Mouse (Mus musculus) adrenal gland, adult (tissue): Measurements from ENCODE around the gene Asic3.

ENCODE experiments used
- DNase-seq, 2 experiments: peaks; one replicate each; pipeline ENCODE4 v3.0.0; 2022 to 2023; ENCODE audit warnings: low spot score in 1 of 2; ENCODE audit not compliant: inconsistent age in 2 of 2

Asic3 gene

DNA sequence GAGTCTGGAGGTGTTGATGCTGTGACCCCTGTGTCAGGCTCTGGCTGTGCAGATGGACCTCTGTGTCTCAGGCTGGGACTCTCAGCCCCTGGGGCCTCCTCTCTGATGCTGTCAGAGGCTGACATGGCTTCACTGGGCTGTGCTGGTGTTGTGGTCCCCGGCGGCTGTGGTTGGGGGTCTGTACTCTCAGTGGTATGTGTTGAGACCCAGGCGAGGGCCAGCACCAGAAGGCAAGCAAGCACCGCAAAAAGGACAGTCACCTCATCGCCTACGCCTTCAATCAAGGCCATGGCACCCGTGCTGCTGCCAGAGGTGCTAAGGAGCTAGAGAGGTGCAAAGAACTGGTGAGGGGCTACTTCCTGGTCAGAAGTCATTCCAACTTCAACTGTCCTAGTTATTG, 33.4 kb downstream of the Asic3 start:
- DNase-seq: peak in 1 of 2 experiments; percentile 42

DNA sequence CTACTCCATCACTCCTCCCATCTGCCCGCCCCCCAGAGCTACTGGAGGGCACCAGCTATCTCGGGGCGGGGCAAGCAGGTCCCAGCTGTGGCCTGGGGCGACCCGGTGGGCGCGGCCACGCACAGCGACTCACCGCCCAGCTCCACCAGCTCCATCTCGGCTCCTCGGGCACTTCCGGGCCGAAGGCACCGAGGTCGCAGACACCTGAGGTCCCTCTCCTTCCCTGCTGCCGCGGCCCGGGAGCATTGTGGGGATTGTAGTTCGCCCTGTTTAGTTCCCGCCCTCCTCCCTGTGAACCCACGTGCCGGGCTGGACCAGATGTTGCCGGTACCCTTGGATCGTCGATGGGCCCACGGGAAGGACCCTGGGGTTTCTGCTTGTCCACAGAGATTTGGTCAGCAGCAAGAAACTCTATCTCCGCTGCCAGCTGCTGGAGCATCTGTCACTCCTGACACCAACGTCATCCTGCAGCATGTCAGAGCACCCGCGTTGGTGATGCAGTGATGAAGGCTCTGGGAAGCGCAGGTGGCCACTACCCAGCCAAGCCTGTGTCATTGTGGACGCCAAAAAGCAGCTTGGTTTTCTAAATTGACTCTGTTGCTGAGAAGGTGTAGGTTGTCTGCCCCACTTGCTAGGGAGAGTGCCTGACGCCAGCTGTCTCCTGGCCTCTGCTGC, 34.6 kb downstream of the Asic3 start, which contains the start of gene Tmub1:
Gene Tmub1 (minus strand): TSS at position 231 of the 675 bp plus-strand sequence.
- DNase-seq: peak; percentile 92 to 96

DNA sequence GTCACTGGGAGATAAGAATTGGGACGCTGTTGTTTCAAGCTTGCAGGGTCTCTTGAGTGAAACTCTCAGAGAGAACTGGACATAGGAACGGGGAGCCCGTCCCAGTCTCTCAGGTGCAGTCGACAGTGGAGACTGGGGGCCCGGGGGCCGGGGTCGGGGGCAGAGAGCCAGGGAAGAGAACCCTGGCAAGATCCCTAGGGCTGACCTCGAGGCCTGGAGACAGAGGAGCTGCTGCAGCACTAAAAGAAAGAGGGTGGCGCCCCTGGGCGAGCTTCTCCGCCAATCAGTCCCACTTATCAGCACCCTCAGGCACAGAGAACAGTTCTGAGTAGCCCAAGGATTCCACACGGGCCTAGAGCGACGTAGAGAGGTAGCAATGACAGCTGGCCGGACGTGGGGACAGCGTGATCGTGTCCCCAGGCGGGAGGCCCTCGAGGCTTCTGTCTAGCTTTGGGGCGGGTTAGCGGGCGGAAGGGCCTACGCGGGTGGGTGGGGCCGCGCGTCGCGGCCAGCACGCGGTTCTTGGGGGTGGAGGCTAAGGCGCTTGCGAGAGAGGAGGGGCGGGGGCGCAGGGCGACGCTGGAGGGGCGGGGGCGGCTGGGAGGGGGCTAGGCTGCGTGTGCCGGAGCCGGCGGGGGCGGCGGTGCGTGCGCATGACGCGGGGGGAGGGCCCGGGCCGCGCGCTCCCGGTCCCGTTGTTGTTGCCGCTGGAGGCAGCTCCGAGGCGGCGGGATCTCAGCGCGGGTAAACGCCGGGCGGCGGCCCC, 38.3 kb downstream of the Asic3 start:
- peak; percentile 90 to 94 for DNase-seq

DNA sequence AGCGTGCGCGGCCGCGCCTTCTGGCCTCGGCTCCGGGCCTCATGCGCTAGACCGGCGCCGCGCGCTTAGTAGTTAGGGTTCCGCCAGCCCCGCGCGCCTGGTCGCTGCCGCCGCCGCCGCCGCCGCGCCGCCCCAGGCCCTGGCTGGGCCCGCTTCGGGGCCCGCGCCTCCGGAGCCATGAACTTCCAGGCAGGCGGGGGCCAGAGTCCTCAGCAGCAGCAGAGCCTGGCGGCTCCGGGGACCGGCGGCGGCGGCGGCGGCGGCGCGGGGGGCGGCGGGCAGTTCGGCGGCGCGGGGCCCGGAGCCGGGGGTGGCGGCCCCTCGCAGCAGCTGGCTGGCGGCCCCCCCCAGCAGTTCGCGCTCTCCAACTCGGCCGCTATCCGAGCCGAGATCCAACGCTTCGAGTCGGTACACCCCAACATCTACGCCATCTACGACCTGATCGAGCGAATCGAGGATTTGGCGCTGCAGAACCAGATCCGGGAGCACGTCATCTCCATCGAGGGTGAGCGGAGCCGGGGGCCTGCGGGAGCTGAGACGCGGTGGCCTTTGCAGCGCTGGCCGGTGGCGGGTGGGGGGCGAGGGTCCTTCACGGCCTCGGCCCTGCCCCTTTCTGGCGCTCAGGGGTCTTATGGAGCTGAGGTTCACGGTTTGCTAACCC, 39.0 kb downstream of the Asic3 start, which contains the start of gene Agap3:
Gene Agap3 (plus strand): TSS at position 148 of the 661 bp plus-strand sequence.
- peak in 1 of 2 experiments; percentile 69 for DNase-seq

DNA sequence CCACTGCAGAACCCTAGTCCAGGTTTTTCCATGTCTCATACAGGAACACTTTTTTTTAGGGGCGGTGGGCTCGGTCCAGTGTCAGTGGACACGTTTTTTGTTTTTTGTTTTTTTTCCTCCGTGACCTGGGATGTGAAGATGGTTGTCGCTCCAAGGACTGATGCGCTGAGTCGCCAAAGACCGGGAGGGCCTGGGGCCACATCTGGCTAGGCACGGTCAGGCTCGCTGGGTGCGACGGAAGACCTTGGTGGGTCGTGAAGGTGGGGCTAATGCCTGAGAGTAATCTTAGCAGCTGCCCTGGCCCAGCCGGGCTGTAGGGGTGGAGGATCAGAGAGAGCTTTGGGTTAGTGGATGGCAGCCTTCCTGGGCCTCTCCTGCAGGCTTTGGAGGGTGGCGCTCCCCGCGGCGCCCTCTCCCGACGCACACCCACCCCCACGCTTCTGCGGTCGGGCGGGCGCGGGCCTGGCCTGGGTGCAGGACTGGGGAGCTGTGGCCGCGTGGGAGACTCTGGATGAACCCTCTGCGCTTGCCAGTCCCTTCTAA, 39.6 kb downstream of the Asic3 start:
- peak; percentile 62 to 84 for DNase-seq

DNA sequence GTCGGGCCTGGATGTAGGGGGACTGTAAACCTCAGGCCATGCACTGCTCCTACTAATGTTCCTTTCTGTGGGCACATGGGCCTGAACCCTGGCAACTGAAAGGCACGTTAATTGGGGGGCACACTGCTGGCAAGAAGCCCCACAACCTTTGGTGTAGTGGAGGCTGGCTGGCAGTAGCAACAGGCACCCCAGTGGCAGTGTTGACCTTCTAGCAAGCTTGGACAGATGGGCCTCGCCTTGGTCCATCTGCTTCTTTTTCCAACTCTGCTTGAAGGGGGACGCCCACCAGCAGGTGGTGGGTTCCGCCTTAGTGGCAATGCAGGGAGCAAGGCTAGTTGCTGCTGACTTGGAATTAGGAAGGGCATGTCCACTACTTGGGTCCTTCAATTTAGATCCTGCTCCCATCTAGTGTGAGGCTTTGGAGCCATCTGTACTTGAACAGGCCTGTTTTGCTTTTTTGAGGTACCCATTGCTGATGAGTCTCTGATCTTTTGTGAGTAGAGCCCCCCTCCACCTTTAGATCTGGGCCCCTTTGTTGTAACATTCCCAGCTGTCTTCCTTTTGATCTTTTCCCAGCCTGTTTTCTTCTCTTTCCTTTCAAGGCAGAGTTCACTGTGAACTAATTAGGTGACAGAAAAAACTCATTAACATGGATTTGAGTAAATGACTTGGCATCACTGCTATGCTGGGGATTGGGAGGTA, 40.2 kb downstream of the Asic3 start:
- DNase-seq: peak in 1 of 2 experiments; percentile 33

DNA sequence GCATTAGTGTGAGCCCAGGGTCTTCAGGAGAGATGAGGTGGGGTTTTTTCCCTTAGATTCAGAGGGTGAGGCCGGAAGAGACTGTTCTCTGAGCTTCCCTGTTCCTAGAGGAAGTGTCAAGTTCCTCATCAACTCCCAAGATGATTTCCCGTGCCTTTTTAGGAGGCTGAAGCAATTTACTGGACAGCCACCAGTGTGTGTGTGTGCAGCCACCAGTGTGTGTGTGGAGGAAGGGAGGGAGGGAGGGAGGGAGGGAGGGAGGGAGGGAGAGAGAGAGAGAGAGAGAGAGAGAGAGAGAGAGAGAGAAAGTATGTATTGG, 40.8 kb downstream of the Asic3 start:
- no peak for DNase-seq

DNA sequence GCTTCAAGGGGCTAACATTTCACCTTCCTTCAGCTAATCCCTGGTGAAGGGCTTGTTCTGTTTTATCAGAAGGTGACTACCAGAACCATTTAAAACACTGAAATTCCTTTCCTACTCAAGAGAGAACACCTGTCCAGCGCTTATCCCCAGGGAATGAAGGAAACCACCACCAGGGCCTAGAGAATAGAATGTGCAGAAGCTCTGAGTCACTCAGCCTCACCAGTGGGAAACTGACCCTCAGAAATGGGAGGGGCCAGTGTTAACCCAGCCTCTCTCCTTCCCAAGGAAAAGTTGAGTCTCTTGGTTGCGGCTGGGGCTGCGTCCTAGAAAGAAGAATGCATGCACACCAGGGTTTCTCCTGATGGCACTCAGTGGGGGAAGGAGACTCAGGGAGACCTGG, 41.9 kb downstream of the Asic3 start:
- DNase-seq: peak; percentile 47 to 79

DNA sequence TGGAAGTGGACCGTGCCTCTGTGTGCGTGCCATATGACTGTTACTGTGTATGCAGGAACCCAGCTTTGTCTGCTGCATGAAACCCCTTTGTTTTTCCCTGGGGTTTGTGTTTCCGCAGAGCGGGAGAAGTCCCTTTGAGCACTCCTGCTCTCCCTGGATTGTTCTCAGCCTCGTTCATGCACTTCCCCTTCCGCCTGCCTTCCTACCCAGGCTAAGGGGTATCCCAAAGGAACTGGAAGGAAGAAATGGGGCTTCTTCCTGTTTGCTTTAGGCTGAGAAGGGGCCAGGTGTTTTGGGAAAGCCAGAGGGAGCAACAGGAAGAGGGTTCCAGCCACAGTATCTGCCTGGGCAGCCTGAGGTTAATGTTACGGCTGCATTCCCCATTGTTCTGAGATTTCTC, 42.4 kb downstream of the Asic3 start:
- DNase-seq: no peak

DNA sequence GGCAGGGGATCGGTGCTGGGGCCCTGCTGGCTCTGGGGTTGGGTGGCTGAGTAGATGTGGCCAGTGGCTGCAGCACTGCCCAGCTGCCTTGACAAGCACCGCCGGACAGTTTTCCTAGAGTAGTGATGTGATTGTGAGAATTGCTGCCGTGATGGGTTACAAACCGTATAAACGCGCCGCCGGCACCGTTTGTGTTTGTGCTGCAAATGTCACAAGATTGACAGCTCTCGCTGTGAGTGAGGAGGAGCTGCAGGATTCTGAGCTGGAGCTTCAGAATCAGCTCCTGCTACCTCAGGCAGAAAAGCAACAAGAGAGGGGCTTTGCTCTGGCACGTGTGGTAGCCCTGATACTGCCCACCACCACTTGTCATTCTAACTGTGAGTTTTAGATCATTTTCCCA, 53.6 kb downstream of the Asic3 start:
- no peak for DNase-seq
